Mouse (Mus musculus): ENCODE results near the gene Col27a1.

- peak; percentile 91 for TF ChIP-seq CTCF (IDR thresholded peaks at IDR 0.05; ENCODE audit: low read depth)
- TF ChIP-seq EP300 (IDR thresholded peaks at IDR 0.05; ENCODE audit: low read depth): no peak
Measured at GRCm38 (mm10) chr4:63181556-63181955, 32.2 kb upstream of the Col27a1 start.

All from liver, postnatal 0 days (tissue).